Mouse (Mus musculus): ENCODE measurements at regions not wholly inside any gene's neighbourhood (a gene's known extent, or its start where the extent isn't known, plus 50 kb on each side); places are given as distances from the start of the nearest gene placed in this dataset.

- no peak for DNase-seq
Measured at GRCm38 (mm10) chr11:31785160-31785559, 86.9 kb upstream of the Cpeb4 start.

- DNase-seq, result no peak
Measured at GRCm38 (mm10) chr11:31787376-31787775, 84.6 kb upstream of the Cpeb4 start.

- no peak for DNase-seq
Measured at GRCm38 (mm10) chr11:31787917-31788703, 83.9 kb upstream of the Cpeb4 start.

- DNase-seq, result no peak
Measured at GRCm38 (mm10) chr11:31789967-31790366, 82.0 kb upstream of the Cpeb4 start.

GRCm38 (mm10) chr11:31791264-31791663, 80.7 kb upstream of the Cpeb4 start:
- DNase-seq, result no peak

- no peak for DNase-seq
Measured at GRCm38 (mm10) chr11:31795084-31795483, 76.9 kb upstream of the Cpeb4 start.

GRCm38 (mm10) chr11:31796245-31796644, 75.8 kb upstream of the Cpeb4 start:
- DNase-seq, result no peak

- DNase-seq, result no peak
Measured at GRCm38 (mm10) chr11:31801575-31801974, 70.4 kb upstream of the Cpeb4 start.

GRCm38 (mm10) chr11:31803319-31803891, 68.6 kb upstream of the Cpeb4 start:
- no peak for DNase-seq

- DNase-seq, result no peak
Measured at GRCm38 (mm10) chr11:31804518-31804917, 67.5 kb upstream of the Cpeb4 start.

GRCm38 (mm10) chr11:31807461-31808215, 64.4 kb upstream of the Cpeb4 start:
- DNase-seq, result no peak

GRCm38 (mm10) chr11:31808216-31808838, 63.7 kb upstream of the Cpeb4 start:
- no peak for DNase-seq

- no peak for DNase-seq
Measured at GRCm38 (mm10) chr11:31810011-31810786, 61.8 kb upstream of the Cpeb4 start.

GRCm38 (mm10) chr11:31812215-31812614, 59.8 kb upstream of the Cpeb4 start:
- DNase-seq, result peak; percentile 14 to 18

GRCm38 (mm10) chr11:31814616-31815015, 57.4 kb upstream of the Cpeb4 start:
- peak; percentile 81 to 85 for DNase-seq

GRCm38 (mm10) chr11:31815855-31816488, 56.0 kb upstream of the Cpeb4 start:
- no peak for DNase-seq

GRCm38 (mm10) chr11:31818032-31818431, 54.0 kb upstream of the Cpeb4 start:
- DNase-seq, result no peak

- no peak for DNase-seq
Measured at GRCm38 (mm10) chr11:31819964-31820363, 52.0 kb upstream of the Cpeb4 start.

- peak; percentile 19 to 22 for DNase-seq
Measured at GRCm38 (mm10) chr11:31821479-31822411, 50.3 kb upstream of the Cpeb4 start.
